Mouse (Mus musculus) myocyte (in vitro differentiated cells): Measurements from ENCODE around the gene Rabgef1. TPM values are rescaled to one million over a fixed set of nuclear protein-coding genes. Genes with fewer than 3 reads are reported as not detected.

Source experiments
- H3K27me3 ChIP-seq: one replicate; pipeline ENCODE4 v1.6.1; 2011; ENCODE audit not compliant: control insufficient read depth, insufficient read depth, insufficient read length
- H3K36me3 ChIP-seq: one replicate; pipeline ENCODE4 v1.6.1; 2011; ENCODE audit not compliant: control insufficient read depth, insufficient read depth
- H3K4me2 ChIP-seq: one replicate; pipeline ENCODE4 v1.6.1; 2011; ENCODE audit warnings: low read depth, control low read depth
- H3K4me3 ChIP-seq: one replicate; pipeline ENCODE4 v1.5.1; 2011; ENCODE audit warnings: mild to moderate bottlenecking, control low read depth, moderate library complexity
- H3K79me2 ChIP-seq: one replicate; pipeline ENCODE4 v1.6.1; 2011; ENCODE audit not compliant: control insufficient read depth, insufficient read depth
- H3ac ChIP-seq: one replicate; pipeline ENCODE4 v1.6.1; 2011; ENCODE audit not compliant: control insufficient read depth, insufficient read length
- CEBPB ChIP-seq: IDR thresholded peaks from 2 replicates; pipeline ENCODE4 v1.6.1; 2011; ENCODE audit warnings: mild to moderate bottlenecking, moderate library complexity; ENCODE audit not compliant: poor library complexity, insufficient read depth, severe bottlenecking
- E2F4 ChIP-seq: IDR thresholded peaks from one replicate; pipeline ENCODE4 v1.6.1; 2011; ENCODE audit warnings: mild to moderate bottlenecking, control low read depth, moderate library complexity; ENCODE audit not compliant: insufficient read depth
- MAX ChIP-seq: IDR thresholded peaks from one replicate; pipeline ENCODE4 v1.6.1; 2011; ENCODE audit warnings: low read depth, mild to moderate bottlenecking, control low read depth
- MYOD1 ChIP-seq, 3 experiments: IDR thresholded peaks; one replicate each; pipeline ENCODE4 v1.6.1; 2011; ENCODE audit warnings: control low read depth in 2 of 3, low read depth in 2 of 3, mild to moderate bottlenecking in 2 of 3, moderate library complexity in 1 of 3; ENCODE audit not compliant: insufficient read length in 2 of 3, control insufficient read depth in 1 of 3
- MYOG ChIP-seq, 3 experiments: IDR thresholded peaks; one replicate each; pipeline ENCODE4 v1.6.1; 2011; ENCODE audit warnings: control low read depth in 2 of 3, low read depth in 2 of 3, mild to moderate bottlenecking in 2 of 3; ENCODE audit not compliant: insufficient read length in 2 of 3, control insufficient read depth in 1 of 3, insufficient read depth in 1 of 3
- POLR2A ChIP-seq: IDR thresholded peaks from one replicate; pipeline ENCODE4 v1.6.1; 2011; ENCODE audit warnings: low read depth, mild to moderate bottlenecking, control low read depth, moderate library complexity; ENCODE audit not compliant: insufficient read length
- POLR2AphosphoS2 ChIP-seq: IDR thresholded peaks from one replicate; pipeline ENCODE4 v1.6.1; 2011; ENCODE audit warnings: low read depth, control low read depth; ENCODE audit not compliant: insufficient read length
- REST ChIP-seq: IDR thresholded peaks from one replicate; pipeline ENCODE4 v1.6.1; 2011; ENCODE audit warnings: mild to moderate bottlenecking, control low read depth, moderate library complexity; ENCODE audit not compliant: insufficient read depth, insufficient read length
- SRF ChIP-seq: IDR thresholded peaks from one replicate; pipeline ENCODE4 v1.6.1; 2011; ENCODE audit warnings: low read depth; ENCODE audit not compliant: control insufficient read depth, insufficient read length
- TCF12 ChIP-seq: IDR thresholded peaks from one replicate; pipeline ENCODE4 v1.6.1; 2011; ENCODE audit warnings: mild to moderate bottlenecking, control low read depth; ENCODE audit not compliant: poor library complexity, insufficient read depth, severe bottlenecking
- TCF3 ChIP-seq: IDR thresholded peaks from one replicate; pipeline ENCODE4 v1.6.1; 2011; ENCODE audit warnings: low read depth, control low read depth; ENCODE audit not compliant: insufficient read length
- USF1 ChIP-seq: IDR thresholded peaks from one replicate; pipeline ENCODE4 v1.6.1; 2011; ENCODE audit warnings: low read depth, mild to moderate bottlenecking, control low read depth, moderate library complexity
- polyA plus RNA-seq: library from polyadenylated mRNA; unstranded; fragments of >200 nt; fragmentation: generic; extraction: Trizol; gene quantifications from one replicate; pipeline ENCODE4 v1.2.1, GENCODE M21; 2012; ENCODE audit warnings: missing spikeins

Gene Rabgef1
- 18.8 TPM for polyA plus RNA-seq

DNA sequence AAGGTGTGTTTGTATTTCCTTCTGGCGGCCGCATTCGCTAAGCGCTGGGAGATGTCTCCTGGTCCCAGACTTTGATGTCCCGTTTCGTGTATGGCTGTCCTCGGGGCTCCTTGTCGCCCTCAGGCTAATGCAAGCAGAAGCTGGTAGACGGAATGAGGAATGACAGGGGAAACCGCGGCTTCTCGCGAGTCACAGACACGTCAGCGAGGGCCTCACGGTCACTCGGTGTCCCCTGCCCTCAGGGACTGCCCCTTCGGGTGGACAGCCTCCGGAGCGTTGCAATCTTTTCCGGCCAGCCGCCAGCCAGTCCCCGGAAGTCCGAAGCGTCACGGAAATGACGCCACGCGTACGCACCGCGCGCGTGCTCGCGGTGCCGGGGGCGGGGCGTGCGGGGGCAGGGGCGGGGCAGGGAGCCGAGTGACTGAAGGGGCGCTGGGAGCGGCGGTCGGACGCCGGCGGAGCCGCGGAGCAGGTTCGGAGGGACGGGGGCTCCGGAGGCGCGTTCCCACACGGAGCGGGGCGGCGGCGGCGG lies at the start of gene Rabgef1:
Rabgef1 (plus strand) TSS at position 376 of the 532 bp plus-strand sequence.
- peak within 1 kb of the TSS; percentile 95 for H3K4me2 ChIP-seq
- peak within 1 kb of the TSS; percentile 56 for H3ac ChIP-seq
- peak within 1 kb of the TSS; percentile 63 for H3K4me3 ChIP-seq
- TF ChIP-seq POLR2A (peak; percentile 99), POLR2AphosphoS2 (peak; percentile 98), MAX (no peak), E2F4 (no peak)
- H3K36me3 ChIP-seq, result no peaks in the 10 kb centered on the region
- no peaks in the 10 kb centered on the region for H3K27me3 ChIP-seq
- peaks cover 42% of the 10 kb centered on the region for H3K79me2 ChIP-seq

DNA sequence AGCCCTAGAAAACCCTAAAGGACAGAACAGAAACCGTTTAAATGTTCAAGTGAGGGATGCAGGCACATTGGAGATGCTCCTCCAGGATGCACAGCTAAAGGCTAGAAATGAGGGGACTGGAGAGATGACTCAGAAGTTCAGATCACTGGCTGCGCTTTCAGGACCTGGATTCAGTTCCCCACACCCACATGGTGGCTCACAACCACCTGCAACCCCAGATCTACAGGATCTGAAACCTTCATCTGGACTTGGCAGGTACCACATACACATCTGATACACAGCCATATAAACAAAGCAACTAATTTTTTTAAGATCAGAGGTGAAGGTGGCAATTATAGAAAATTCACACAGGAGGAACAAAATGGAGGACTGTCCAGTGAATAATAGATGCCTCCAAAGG lies 49.2 kb upstream of the Rabgef1 start:
- Histone ChIP-seq H3K4me2 (no peak overlapping the region), H3K36me3 (no peaks in the 10 kb centered on the region), H3K27me3 (no peaks in the 10 kb centered on the region), H3ac (no peak overlapping the region), H3K4me3 (no peak overlapping the region), H3K79me2 (no peaks in the 10 kb centered on the region)
- no peak for TF ChIP-seq MYOG (IDR thresholded peaks at IDR 0.05; ENCODE audit: control insufficient read depth in 1 of 3, insufficient read depth in 1 of 3, insufficient read length in 2 of 3, low read depth in 2 of 3)
- TF ChIP-seq TCF3, result no peak
- no peak for TF ChIP-seq USF1
- no peak for TF ChIP-seq REST
- TF ChIP-seq MYOD1 (IDR thresholded peaks at IDR 0.05; ENCODE audit: control insufficient read depth in 1 of 3, insufficient read length in 2 of 3, low read depth in 2 of 3), result no peak
- TF ChIP-seq TCF12, result no peak
- TF ChIP-seq POLR2A, result no peak
- TF ChIP-seq E2F4, result no peak
- no peak for TF ChIP-seq POLR2AphosphoS2
- TF ChIP-seq CEBPB, result no peak
- TF ChIP-seq SRF, result no peak
- TF ChIP-seq MAX, result no peak

DNA sequence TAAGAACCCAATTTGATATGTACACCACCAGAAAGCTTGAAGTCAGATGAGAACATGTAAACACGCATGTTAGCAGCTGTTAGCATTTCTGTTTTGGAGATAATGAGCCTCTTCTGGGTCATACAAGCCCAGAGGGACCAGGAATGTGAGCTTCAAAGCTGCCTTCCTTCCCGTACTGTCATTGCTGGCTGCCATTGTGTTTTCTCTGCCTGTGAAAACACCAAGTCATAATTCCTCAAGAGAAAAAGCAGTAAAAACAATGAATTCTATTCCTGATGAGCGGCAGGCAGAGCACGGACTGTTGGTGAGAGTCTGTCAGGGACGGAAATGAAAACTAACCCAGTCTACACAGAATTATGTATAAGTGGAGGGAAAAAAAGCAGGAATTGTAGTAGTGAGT lies 47.3 kb upstream of the Rabgef1 start:
- Histone ChIP-seq H3K4me3 (no peak overlapping the region), H3K4me2 (no peak overlapping the region), H3K36me3 (no peaks in the 10 kb centered on the region), H3K27me3 (no peaks in the 10 kb centered on the region), H3K79me2 (no peaks in the 10 kb centered on the region), H3ac (no peak overlapping the region)
- TF ChIP-seq REST, result no peak
- TF ChIP-seq E2F4, result no peak
- TF ChIP-seq SRF, result no peak
- no peak for TF ChIP-seq TCF3
- TF ChIP-seq MYOD1 (IDR thresholded peaks at IDR 0.05; ENCODE audit: control insufficient read depth in 1 of 3, insufficient read length in 2 of 3, low read depth in 2 of 3), result no peak

DNA sequence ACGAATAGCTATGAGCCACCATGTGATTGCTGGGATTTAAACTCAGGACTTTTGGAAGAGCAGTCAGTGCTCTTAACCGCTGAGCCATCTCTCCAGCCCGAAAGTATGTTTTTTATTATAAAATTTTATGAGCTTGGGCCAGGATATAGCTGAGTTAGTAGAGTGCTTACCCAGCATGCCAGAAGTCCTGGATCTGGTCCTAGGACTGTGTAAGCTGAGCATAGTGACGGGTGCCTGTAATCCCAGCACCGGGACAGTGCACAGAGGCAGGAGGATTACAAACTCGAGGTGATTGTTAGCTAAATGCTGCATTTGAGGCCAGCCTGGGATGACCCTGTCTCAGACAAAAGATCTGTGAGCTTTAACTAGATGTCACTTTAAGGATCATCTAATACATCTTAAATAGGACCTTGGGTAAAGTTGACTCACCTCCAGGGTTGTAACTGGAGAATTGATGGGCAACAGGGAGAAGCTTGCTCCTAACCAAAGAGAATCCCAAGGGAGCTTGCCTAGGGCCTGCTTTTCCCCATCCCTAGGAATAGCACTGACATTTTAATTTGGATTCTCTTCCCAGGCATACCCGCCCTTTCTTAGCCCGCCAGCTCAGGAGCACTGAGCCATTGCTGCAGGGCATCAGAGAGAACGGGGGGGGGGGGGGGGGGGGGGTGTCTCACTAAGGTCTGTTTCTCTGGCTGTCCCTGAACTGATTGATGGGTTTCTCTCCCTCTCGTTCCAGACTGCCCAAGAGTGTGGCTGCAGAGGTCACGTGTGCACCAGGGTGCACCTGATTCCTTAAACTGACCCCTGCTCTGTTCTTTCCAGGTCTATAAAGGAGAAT lies 42.7 kb upstream of the Rabgef1 start:
- H3K36me3 ChIP-seq, result no peaks in the 10 kb centered on the region
- no peaks in the 10 kb centered on the region for H3K27me3 ChIP-seq
- no peak for TF ChIP-seq CEBPB
- no peak for TF ChIP-seq TCF3
- TF ChIP-seq USF1, result no peak
- no peak for TF ChIP-seq SRF
- no peak overlapping the region for H3ac ChIP-seq
- no peaks in the 10 kb centered on the region for H3K79me2 ChIP-seq
- H3K4me2 ChIP-seq, result peak overlapping the region; percentile 35
- no peak overlapping the region for H3K4me3 ChIP-seq

DNA sequence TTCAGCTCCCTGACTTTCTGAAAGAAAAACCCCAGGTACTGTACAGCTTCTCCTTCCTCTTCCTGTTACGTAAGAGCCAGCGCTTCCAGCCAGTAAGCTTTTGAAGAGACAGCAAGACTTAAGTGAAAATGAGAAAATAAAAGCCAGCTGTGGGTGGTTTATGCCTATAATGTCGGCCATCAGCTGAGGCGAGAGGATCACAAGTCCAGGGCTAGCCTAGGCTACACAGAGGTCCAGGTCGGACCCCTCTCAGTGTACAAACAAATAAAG lies 42.1 kb upstream of the Rabgef1 start:
- Histone ChIP-seq H3K4me2 (no peak overlapping the region), H3K27me3 (no peaks in the 10 kb centered on the region), H3K36me3 (no peaks in the 10 kb centered on the region), H3K79me2 (no peaks in the 10 kb centered on the region), H3K4me3 (no peak overlapping the region), H3ac (no peak overlapping the region)
- TF ChIP-seq CEBPB (no peak), E2F4 (no peak)
